Mouse (Mus musculus) stomach, embryonic 14.5 days (tissue): ENCODE data around the gene Resf1. TPM values are rescaled to one million over a fixed set of nuclear protein-coding genes. Genes with fewer than 3 reads are reported as not detected.

Source experiments
- polyA plus RNA-seq: library from polyadenylated mRNA; unstranded; fragments of >200 nt; fragmentation: Nextera tagmentation; extraction: Ambion mirVana; gene quantifications from 2 replicates; pipeline ENCODE4 v1.2.1, GENCODE M21; 2014

The Resf1 gene
- polyA plus RNA-seq, 1 experiment from 2014 or later, result 59.3 TPM

Other genes starting within 250 kb of the Resf1 start
- 11.7 and 12.1 TPM in 2 replicates for gene Dennd5b, start 207.7 kb upstream of the Resf1 start, polyA plus RNA-seq
- not detected in 2 replicates for gene Gm10203, start 179.2 kb upstream of the Resf1 start, polyA plus RNA-seq
- 18.8 and 19.1 TPM in 2 replicates for gene Etfbkmt, start 169.6 kb upstream of the Resf1 start, polyA plus RNA-seq
- gene Amn1, start 120.7 kb upstream of the Resf1 start, polyA plus RNA-seq, result 31.7 and 37.0 TPM in 2 replicates
- 14.9 and 18.4 TPM in 2 replicates for gene Bicd1, start 99.5 kb downstream of the Resf1 start, polyA plus RNA-seq